Mouse (Mus musculus) heart, adult 2 months (tissue): ENCODE results near the gene Mrgprd. TPM values are rescaled to one million over a fixed set of nuclear protein-coding genes. Genes with fewer than 3 reads are reported as not detected.

Experiments used
- DNase-seq, 2 experiments: peaks; one replicate each; pipeline ENCODE4 v3.0.0; 2021
- H3K27ac ChIP-seq: fragments of 200-600 bp; 2 replicates; pipeline ENCODE4 v1.8.1; 2022
- H3K27me3 ChIP-seq: fragments of 200-500 bp; 2 replicates; pipeline ENCODE4 v1.6.1; 2012; ENCODE audit warnings: mild to moderate bottlenecking, low read length, inconsistent platforms, mixed read lengths; ENCODE audit not compliant: control insufficient read depth, insufficient read depth
- H3K36me3 ChIP-seq: fragments of 200-500 bp; 2 replicates; pipeline ENCODE4 v1.6.1; 2012; ENCODE audit warnings: low read length, inconsistent platforms; ENCODE audit not compliant: control insufficient read depth, insufficient read depth
- H3K4me1 ChIP-seq: fragments of 200-500 bp; 2 replicates; pipeline ENCODE4 v1.6.1; 2011; ENCODE audit warnings: low read length; ENCODE audit not compliant: control insufficient read depth, insufficient read depth
- H3K4me3 ChIP-seq: fragments of 200-600 bp; 2 replicates; pipeline ENCODE4 v1.8.1; 2022
- H3K79me2 ChIP-seq: fragments of 200-500 bp; replicated peaks from 2 replicates; pipeline ENCODE4 v1.6.1; 2012; ENCODE audit warnings: mild to moderate bottlenecking, inconsistent platforms, low read length, moderate library complexity, mixed read lengths; ENCODE audit not compliant: control insufficient read depth, insufficient read depth
- H3K9ac ChIP-seq: fragments of 200-500 bp; 2 replicates; pipeline ENCODE4 v1.6.1; 2012; ENCODE audit warnings: low read depth, mild to moderate bottlenecking, control low read depth, inconsistent platforms, low read length, mixed read lengths
- CTCF ChIP-seq: fragments of 200-600 bp; IDR thresholded peaks from 2 replicates; pipeline ENCODE4 v1.8.1; 2022; ENCODE audit warnings: antibody characterized with exemption, mild to moderate bottlenecking, moderate library complexity
- EP300 ChIP-seq: fragments of 200-500 bp; IDR thresholded peaks from 2 replicates; pipeline ENCODE4 v1.6.1; 2011; ENCODE audit warnings: low read depth, low read length, control low read depth; ENCODE audit not compliant: insufficient read depth
- POLR2A ChIP-seq: fragments of 200-500 bp; IDR thresholded peaks from 2 replicates; pipeline ENCODE4 v1.6.1; 2011; ENCODE audit warnings: mild to moderate bottlenecking, low read depth, low read length, control low read depth; ENCODE audit not compliant: insufficient read depth
- WGBS: fragments of 180-500 bp; shearing (Covaris S2); methylation state at CpG from one replicate; pipeline ENCODE4 v1.1.7; 2018; 5-methylcytosine and 5-hydroxymethylcytosine counted together
- intact Hi-C: fragments of 180-260 bp; cut with DNase I; formaldehyde crosslinking; loops from one replicate; pipeline ENCODE4 v1.15.1; 2025
- long read RNA-seq: library from polyadenylated mRNA; stranded (forward); transcript quantifications from one replicate; pipeline ENCODE4 v2.0.0, GENCODE M21; 2021
- polyA plus RNA-seq: library from polyadenylated mRNA; depleted of rRNA; stranded (reverse); fragments of >200 nt; gene quantifications from 2 replicates; pipeline ENCODE4 v1.2.3, GENCODE M21; 2012; rRNA removed
- total RNA-seq, 2 experiments: library from RNA; stranded (reverse); gene quantifications; 2 replicates each; pipeline ENCODE4 v1.2.3; 2021

Gene Mrgprd
- total RNA-seq: not detected
- polyA plus RNA-seq: not detected in 2 replicates
- long read RNA-seq: 0 reads

GRCm38 (mm10) chr7:145314785-145315411, at the start of gene Mrgprd:
Gene Mrgprd (plus strand): TSS chr7:145314835.
- intact Hi-C loops: no loop called here
- TF ChIP-seq EP300 (no peak), POLR2A (no peak), CTCF (no peak)
- 87% methylated on average over 6 of the region's 6 CpGs for WGBS
- DNase-seq: no peak
- H3K4me1 ChIP-seq: no peaks in the 10 kb centered on the region
- peaks cover 2% of the 10 kb centered on the region; the same call in 1 of the 2 replicates for H3K27me3 ChIP-seq
- H3K79me2 ChIP-seq: no peaks in the 10 kb centered on the region
- no peak within 1 kb of the TSS for H3K4me3 ChIP-seq
- no peak within 1 kb of the TSS for H3K9ac ChIP-seq
- no peak within 1 kb of the TSS for H3K27ac ChIP-seq
- H3K36me3 ChIP-seq: no peaks in the 10 kb centered on the region

GRCm38 (mm10) chr7:145266011-145266410, 48.6 kb upstream of the Mrgprd start:
- Histone ChIP-seq H3K9ac (no peak overlapping the region), H3K4me3 (no peak overlapping the region), H3K36me3 (no peaks in the 10 kb centered on the region), H3K79me2 (no peaks in the 10 kb centered on the region), H3K27me3 (no peaks in the 10 kb centered on the region), H3K4me1 (peaks cover 2% of the 10 kb centered on the region), H3K27ac (peak overlapping the region; percentile 41)
- peak; percentile 40 to 74 for DNase-seq
- TF ChIP-seq EP300 (no peak), POLR2A (no peak), CTCF (no peak)
- intact Hi-C loops: no loop called here
- 73% methylated on average over 2 of the region's 2 CpGs for WGBS

- Histone ChIP-seq H3K4me1 (peaks cover 2% of the 10 kb centered on the region), H3K4me3 (no peak overlapping the region), H3K79me2 (no peaks in the 10 kb centered on the region), H3K36me3 (no peaks in the 10 kb centered on the region), H3K27ac (no peak overlapping the region), H3K9ac (no peak overlapping the region), H3K27me3 (no peaks in the 10 kb centered on the region)
- 94% methylated on average over 7 of the region's 7 CpGs for WGBS
- no peak for TF ChIP-seq POLR2A
- TF ChIP-seq CTCF: no peak
- no peak for TF ChIP-seq EP300
- no peak for DNase-seq
- intact Hi-C loops: no loop called here
Measured at GRCm38 (mm10) chr7:145268890-145269289, 45.7 kb upstream of the Mrgprd start.

GRCm38 (mm10) chr7:145270955-145271354, 43.7 kb upstream of the Mrgprd start:
- DNase-seq: no peak
- WGBS: 96% methylated on average over 5 of the region's 5 CpGs
- Histone ChIP-seq H3K36me3 (no peaks in the 10 kb centered on the region), H3K79me2 (no peaks in the 10 kb centered on the region), H3K4me1 (no peaks in the 10 kb centered on the region), H3K9ac (no peak overlapping the region), H3K27me3 (no peaks in the 10 kb centered on the region), H3K27ac (no peak overlapping the region), H3K4me3 (no peak overlapping the region)
- TF ChIP-seq EP300 (no peak), POLR2A (no peak), CTCF (no peak)
- intact Hi-C loops: no loop called here

GRCm38 (mm10) chr7:145275488-145275887, 39.1 kb upstream of the Mrgprd start:
- Histone ChIP-seq H3K9ac (no peak overlapping the region), H3K27ac (no peak overlapping the region), H3K36me3 (no peaks in the 10 kb centered on the region), H3K79me2 (no peaks in the 10 kb centered on the region), H3K4me3 (no peak overlapping the region), H3K27me3 (no peaks in the 10 kb centered on the region), H3K4me1 (no peaks in the 10 kb centered on the region)
- intact Hi-C loops: no loop called here
- DNase-seq: no peak
- 86% methylated on average over 3 of the region's 3 CpGs for WGBS
- TF ChIP-seq EP300 (no peak), CTCF (no peak), POLR2A (no peak)

GRCm38 (mm10) chr7:145281396-145281795, 33.2 kb upstream of the Mrgprd start:
- intact Hi-C loops: no loop called here
- Histone ChIP-seq H3K4me1 (peaks cover 4% of the 10 kb centered on the region), H3K79me2 (no peaks in the 10 kb centered on the region), H3K27ac (no peak overlapping the region), H3K4me3 (no peak overlapping the region), H3K36me3 (no peaks in the 10 kb centered on the region), H3K27me3 (no peaks in the 10 kb centered on the region), H3K9ac (no peak overlapping the region)
- TF ChIP-seq POLR2A: no peak
- no peak for TF ChIP-seq EP300
- TF ChIP-seq CTCF: no peak
- DNase-seq: no peak
- 89% methylated on average over 4 of the region's 4 CpGs for WGBS
